Mouse (Mus musculus): ENCODE results near the gene Olfr159.

GRCm38 (mm10) chr4:43769374-43769773, 1.4 kb downstream of the Olfr159 start:
- no peak for TF ChIP-seq EP300 (IDR thresholded peaks at IDR 0.05; ENCODE audit: insufficient read depth, low read depth, low read length)
- no peak for TF ChIP-seq CTCF (IDR thresholded peaks at IDR 0.05)
